Mouse (Mus musculus): ENCODE data around the gene Ccdc152.

Gene Ccdc152

DNA sequence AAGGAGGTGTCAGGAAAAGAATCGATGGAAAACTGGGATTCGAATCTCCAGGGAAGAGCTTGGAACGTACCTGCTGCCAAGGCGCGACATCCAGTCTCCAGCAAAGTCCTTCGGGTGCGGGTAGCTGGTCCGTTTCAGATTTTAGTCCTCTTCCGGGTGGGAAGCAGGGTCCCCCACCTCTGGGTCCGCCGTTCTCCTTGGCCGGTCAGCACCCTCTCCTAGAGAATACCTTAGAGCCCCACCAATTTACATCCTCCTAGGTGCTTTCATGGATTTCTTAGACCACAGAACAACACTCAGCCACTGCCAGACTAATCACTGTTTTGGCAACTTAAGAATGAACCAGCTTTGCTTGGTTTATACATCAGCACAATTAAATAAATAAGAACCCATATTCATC lies at the start of gene Ccdc152:
TSS of gene Ccdc152 (minus strand) at position 101 of the 400 bp plus-strand sequence.
- no peak for DNase-seq

DNA sequence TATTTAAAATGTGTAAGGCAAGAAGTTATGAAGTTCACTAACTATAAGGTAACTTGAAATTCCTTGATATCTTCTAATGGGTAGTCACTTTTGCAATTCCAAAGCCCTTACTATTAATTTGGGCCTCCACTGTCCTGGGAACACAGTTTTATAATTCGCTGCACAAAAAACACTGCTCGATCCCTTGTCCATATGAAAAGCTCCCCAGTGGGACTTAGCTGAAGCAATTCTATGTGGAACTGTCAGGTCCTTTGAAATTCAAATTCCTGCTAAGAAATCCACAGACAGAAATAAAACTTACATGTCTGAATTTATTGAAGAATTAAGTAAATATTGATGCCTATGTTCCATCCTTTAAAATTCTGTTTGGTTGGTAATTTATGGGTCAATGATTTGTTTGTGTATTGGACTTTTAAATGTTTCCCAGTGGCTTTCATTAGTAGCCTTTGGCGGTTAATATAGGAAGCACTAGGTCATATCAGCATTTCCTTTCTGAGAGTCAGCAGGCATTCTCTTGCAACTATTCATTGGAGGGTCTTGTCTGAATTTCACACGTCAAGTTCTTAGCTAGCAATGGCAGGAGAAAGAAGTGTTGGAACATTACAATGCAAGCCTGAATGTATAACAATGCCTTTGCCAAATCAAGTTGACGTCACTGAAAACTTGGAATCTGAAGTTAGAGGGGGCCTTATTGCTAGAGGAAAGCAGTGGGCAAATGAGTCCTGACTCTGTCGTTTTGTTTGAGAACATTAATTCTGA lies 46.2 kb upstream of the Ccdc152 start:
- no peak for DNase-seq

GRCm38 (mm10) chr15:3346682-3347081 lies 43.4 kb upstream of the Ccdc152 start:
- no peak for DNase-seq

GRCm38 (mm10) chr15:3344555-3344954 lies 41.2 kb upstream of the Ccdc152 start:
- DNase-seq = peak in 1 of 2 experiments; percentile 5

DNA sequence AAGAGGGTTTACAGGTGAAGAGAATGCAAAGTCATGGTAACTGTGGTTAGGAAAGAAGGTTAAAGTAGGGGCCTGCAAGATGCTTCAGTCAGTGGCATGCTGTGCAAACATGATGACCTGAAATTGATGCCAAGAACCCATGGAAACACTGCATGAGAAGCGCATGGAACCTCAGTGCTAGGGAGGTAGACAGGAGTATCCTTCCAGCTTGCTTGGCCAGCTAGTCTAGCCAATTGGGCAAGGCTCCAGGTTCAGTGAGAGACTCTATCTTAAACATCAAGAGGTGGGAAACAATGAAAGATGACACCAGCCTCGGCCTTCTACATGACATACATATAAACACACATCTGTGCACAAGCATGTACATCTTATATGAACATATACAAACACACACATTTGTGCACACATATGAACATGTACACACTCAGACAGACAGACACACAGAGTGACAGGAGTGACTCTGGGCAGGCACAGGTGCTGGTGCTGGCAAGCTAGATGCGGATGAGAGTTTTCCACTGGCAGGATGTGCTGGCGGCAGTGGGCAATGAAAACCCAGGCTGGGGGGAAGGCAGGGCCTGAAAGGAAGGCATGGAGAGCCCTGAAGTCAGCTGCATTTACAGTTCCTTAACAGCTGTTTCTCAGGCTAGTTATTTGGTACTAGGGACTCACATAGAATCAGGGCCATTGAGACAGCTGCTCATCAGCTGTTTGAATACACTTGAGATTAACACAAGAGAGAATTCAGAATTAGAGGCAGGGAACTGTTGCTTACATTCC lies 38.7 kb upstream of the Ccdc152 start:
- peak; percentile 14 to 56 for DNase-seq

GRCm38 (mm10) chr15:3339847-3340246 lies 36.5 kb upstream of the Ccdc152 start:
- DNase-seq = no peak

GRCm38 (mm10) chr15:3332517-3332916 lies 29.2 kb upstream of the Ccdc152 start:
- no peak for DNase-seq

- DNase-seq = no peak
Measured at GRCm38 (mm10) chr15:3331813-3332212, 28.5 kb upstream of the Ccdc152 start.

- no peak for DNase-seq
Measured at GRCm38 (mm10) chr15:3330291-3330690, 27.0 kb upstream of the Ccdc152 start.

- no peak for DNase-seq
Measured at GRCm38 (mm10) chr15:3323041-3323440, 19.7 kb upstream of the Ccdc152 start.

- no peak for DNase-seq
Measured at GRCm38 (mm10) chr15:3319929-3320328, 16.6 kb upstream of the Ccdc152 start.

- DNase-seq = no peak
Measured at GRCm38 (mm10) chr15:3316617-3317016, 13.3 kb upstream of the Ccdc152 start.

GRCm38 (mm10) chr15:3312937-3313336 lies 9.6 kb upstream of the Ccdc152 start:
- no peak for DNase-seq

DNA sequence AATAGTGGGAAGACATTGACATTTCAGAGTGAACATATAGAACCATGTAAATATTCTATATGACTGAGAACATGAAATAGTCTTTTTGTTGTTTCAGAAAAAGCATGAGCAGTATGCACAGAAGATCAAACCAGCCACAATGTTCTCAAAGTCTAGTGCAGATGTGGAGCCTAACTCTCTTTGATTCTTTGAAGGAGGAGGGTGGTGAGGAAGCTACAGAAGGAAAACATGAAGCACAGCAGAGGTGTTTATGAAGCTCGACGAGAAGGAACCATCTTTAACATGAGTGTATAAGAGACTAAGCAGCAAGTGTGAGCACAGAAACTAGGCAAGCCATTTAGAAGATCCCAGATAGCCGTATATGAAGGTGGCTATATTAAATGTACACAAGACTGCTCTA lies 6.5 kb upstream of the Ccdc152 start:
- no peak for DNase-seq

- no peak for DNase-seq
Measured at GRCm38 (mm10) chr15:3300361-3301100, 2.8 kb downstream of the Ccdc152 start.

- DNase-seq = no peak
Measured at GRCm38 (mm10) chr15:3297615-3298014, 5.7 kb downstream of the Ccdc152 start.

GRCm38 (mm10) chr15:3295986-3296385 lies 7.3 kb downstream of the Ccdc152 start:
- DNase-seq = no peak

GRCm38 (mm10) chr15:3293477-3293876 lies 9.8 kb downstream of the Ccdc152 start:
- no peak for DNase-seq

DNA sequence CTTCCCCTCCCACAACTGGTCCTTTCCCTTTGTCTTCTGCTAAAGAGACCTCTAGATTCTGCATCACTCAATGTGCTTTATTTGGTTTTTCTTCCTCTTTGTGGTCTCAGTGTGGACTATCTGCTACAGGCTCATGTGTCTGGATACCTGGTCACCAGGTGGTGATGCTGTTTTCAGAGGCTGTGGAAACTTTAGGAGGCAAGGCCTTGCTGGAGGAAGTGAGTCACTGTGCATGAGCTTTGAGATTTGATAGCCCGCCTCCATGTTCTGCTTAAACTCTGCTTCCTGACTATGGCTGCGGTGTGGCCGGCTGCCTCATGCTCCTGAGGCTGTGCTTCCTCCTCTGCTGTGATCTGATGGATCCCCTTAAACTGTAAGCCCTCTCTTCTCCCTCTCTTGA lies 12.9 kb downstream of the Ccdc152 start:
- no peak for DNase-seq

GRCm38 (mm10) chr15:3286032-3286431 lies 17.3 kb downstream of the Ccdc152 start:
- no peak for DNase-seq

- no peak for DNase-seq
Measured at GRCm38 (mm10) chr15:3281737-3282136, 21.6 kb downstream of the Ccdc152 start.

DNA sequence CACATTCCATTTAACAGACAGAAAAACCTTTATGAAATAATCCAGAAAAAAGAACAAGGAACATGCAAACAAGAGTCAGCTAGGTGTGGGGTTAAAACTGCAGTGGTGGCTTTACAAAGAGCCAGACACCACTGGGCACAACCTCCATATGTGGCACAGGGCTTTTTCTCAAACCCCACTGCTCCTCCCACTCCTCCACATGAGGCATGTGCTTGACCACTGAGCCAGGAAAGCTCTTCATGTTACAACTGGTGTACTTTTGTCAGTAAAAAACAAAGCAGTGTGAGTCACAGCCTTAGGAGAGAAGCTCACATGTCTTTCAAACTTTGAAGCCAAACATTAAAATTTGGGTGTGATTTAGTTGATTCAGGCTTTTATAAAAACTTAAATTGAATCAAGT lies 22.1 kb downstream of the Ccdc152 start:
- no peak for DNase-seq

DNA sequence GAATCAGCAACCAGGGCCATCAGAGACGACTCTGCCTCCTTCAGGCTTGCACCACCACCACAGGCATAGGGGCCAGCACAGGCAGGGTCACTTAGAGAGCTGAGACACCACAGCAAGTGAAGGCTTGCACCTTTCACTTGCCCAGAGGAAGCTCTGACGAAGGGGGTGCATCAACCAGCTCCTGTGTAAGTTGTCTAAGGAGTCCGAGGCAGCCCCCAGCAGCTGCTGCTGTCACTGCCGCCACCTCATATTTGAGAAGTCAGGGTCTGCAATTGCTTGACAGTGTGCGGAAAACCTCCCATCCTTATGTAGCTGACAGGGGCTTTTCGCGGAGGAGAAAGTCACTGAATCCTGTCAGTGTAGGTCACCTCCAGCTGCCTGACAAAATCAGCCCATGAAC lies 24.1 kb downstream of the Ccdc152 start:
- no peak for DNase-seq

- no peak for DNase-seq
Measured at GRCm38 (mm10) chr15:3277391-3277790, 25.9 kb downstream of the Ccdc152 start.

Data from cerebellum, postnatal 25 days (tissue).